Mouse (Mus musculus) spleen, adult 12 weeks (tissue): ENCODE measurements around the gene Olfr417.
"Not testable (repeated sequence)": the region's sequence is repeated elsewhere in the genome, so short reads cannot be mapped to it uniquely, and the experiment has no call there.

Experiments used
- DNase-seq: peaks from one replicate; pipeline ENCODE4 v3.0.0; 2022; ENCODE audit warnings: low spot score

Olfr417 gene

DNA sequence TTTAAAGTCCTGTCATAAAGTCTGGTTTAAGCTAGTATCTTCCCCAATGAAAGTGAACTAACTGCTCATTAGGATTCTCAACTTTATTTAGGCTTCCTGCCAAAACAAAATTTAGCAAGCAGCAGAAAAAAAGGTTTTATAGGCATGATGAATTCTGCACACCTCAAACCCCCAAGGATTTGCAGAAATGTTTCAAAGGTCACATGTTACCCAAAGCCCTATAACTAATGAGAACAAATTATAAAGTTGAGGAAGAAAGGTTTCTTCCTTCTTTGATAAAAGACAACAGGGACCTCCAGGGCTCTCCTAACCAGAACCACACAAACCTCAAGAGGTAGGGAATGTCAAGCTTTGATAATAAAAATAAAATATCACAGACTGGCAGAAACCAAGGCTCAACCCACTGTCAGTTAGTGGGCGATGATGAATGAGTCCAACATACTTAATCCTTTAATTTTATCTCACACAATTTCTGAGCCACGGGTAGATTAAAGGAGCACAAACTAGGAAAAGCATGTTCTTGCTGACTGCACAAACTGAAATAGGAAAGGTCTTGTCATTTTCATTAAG is at the start of gene Olfr417:
Gene Olfr417 (plus strand): TSS at position 241 of the 570 bp plus-strand sequence.
- DNase-seq, result no peak

DNA sequence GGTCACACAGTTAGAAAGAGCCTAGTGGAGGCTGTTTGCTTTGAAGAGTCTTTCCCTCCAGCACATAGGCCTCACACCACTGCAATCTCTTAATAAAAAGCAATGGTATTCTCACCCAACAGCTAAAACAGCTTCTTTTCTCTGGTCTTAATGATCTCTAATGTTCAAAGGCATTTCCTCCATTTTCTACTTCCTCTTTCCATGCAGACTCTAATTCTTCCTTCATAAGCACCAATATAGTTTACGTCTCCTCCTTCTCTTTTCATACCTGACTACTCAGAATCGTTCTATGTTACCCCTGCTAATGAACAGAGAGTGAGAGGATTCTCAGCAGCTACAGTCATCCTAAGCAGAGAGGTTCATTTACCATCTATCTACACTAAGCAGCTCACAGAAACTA is 47.6 kb upstream of the Olfr417 start:
- DNase-seq, result no peak

DNA sequence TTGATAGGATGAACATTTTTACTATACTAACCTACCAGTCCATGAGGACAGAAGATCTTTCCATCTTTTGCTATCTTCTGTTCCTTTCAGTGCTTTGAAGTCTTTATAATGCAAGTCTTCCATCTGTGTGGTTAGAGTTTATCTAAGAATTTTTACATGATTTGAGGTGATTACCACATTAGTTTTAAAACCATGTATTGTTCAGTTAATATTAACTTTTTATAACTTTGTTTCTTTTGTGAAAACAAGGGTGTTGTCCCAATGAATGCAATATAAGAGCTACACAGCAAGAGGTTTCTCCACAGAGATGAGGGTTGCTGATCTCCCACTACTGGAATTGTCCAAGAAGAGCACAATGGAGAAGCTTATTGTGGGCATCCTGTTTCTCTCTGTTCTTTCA is 34.7 kb upstream of the Olfr417 start, which contains the start of gene Mptx1:
Gene Mptx1 (plus strand): TSS at position 301 of the 400 bp plus-strand sequence.
- DNase-seq, result no peak

GRCm38 (mm10) chr1:174353636-174354035 is 11.3 kb upstream of the Olfr417 start:
- DNase-seq, result not testable (repeated sequence)

DNA sequence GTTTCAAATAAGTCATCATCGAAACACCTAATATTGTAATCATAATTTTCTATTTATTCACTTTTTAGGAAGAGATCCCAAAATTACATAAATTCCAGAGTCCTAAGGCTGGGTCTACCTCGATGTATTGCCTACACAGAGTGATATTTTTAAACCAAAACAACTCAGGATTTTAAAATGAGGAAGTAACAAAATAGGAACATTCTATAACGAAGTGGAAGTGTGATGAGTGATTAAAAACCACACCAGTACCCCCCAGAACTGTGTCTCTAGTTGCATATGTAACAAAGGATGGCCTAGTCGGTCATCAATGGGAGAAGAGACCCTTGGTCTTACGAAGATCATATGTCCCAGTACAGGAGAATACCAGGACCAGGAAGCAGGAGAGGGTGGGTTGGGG is 10.3 kb upstream of the Olfr417 start:
- DNase-seq, result no peak

GRCm38 (mm10) chr1:174373799-174374198 is 8.9 kb downstream of the Olfr417 start:
- no peak for DNase-seq

GRCm38 (mm10) chr1:174390746-174391145 is 25.8 kb downstream of the Olfr417 start, which contains the start of gene Olfr248:
TSS of gene Olfr248 (plus strand) at chr1:174391046.
- DNase-seq, result no peak

GRCm38 (mm10) chr1:174422959-174423358 is 58.0 kb downstream of the Olfr417 start:
- no peak for DNase-seq

GRCm38 (mm10) chr1:174423764-174424163 is 58.8 kb downstream of the Olfr417 start, which contains the start of gene Olfr414:
TSS of gene Olfr414 (plus strand) at chr1:174424064.
- no peak for DNase-seq
